Comparison of ENCODE assay signal across 8 mouse cellular contexts in genomic region chr5:115184726-115185125, GRCm38 (mm10). TPM values are rescaled to one million over a fixed set of nuclear protein-coding genes. Genes with fewer than 3 reads are reported as not detected.
DNase-seq lines count a peak whose midpoint lies in the region; ATAC-seq and TF ChIP-seq lines count a peak whose summit lies in the region.
"Had no signal": no experiment of that assay in that cellular context is flagged by ENCODE, and none has a peak within 500 bp of the region (broad histone marks: within the 10 kb centered on the region; RNA-seq: fewer than 3 reads in every experiment).

No protein-coding gene starts in this region.

- dilution Hi-C loops in CH12.LX (cut with MboI; ENCODE audit: extremely low pct_ligation_motif_present, extremely low pct_unique_long_range_greater_than_20kb, low sequenced_read_pairs) = no loop called here

- peak overlapping the region; percentile 8; the same call in 1 of the 2 replicates for H3K9ac ChIP-seq in CH12.LX (ENCODE audit: insufficient read depth, low read depth)
- H3K9ac ChIP-seq in limb, embryonic 13.5 days = no peak overlapping the region
- H3K9ac ChIP-seq: limb, embryonic 15.5 days had no signal

- DNase-seq in CH12.LX (ENCODE audit: extremely low read depth) = no peak
- DNase-seq in ES-CJ7 (ENCODE audit: low read depth, low spot score) = peak; percentile 80
- peak; percentile 54 for DNase-seq in embryonic facial prominence, embryonic 10.5 days (ENCODE audit: low spot score)
- DNase-seq in heart, postnatal 10 days = peak; percentile 71 to 84
- peak; percentile 69 for DNase-seq in right cerebral cortex, postnatal 4 days
- DNase-seq in natural killer cell, adult 2 months (ENCODE audit: low spot score in 2 of 2) = no peak

- in situ Hi-C loops in CH12.LX (cut with MboI; ENCODE audit: low pct_ligation_motif_present, low pct_unique_long_range_greater_than_20kb, low sequenced_read_pairs) = no loop called here

- no peak overlapping the region for H3K4me3 ChIP-seq in CH12.LX (replicated peaks in 1 of 3; ENCODE audit: low read depth in 2 of 3, low read length in 2 of 3, poor library complexity in 1 of 3)
- H3K4me3 ChIP-seq in embryonic facial prominence, embryonic 10.5 days = peak overlapping the region; percentile 32
- H3K4me3 ChIP-seq in limb, embryonic 13.5 days = no peak overlapping the region
- H3K4me3 ChIP-seq: limb, embryonic 15.5 days had no signal

- no peak for TF ChIP-seq CTCF in CH12.LX (conservative IDR thresholded peaks at IDR 0.05 in 1 of 2, IDR thresholded peaks at IDR 0.05 in 1 of 2; ENCODE audit: low read depth in 2 of 2, low read length in 2 of 2)

- no peak for TF ChIP-seq EP300 in CH12.LX (IDR thresholded peaks at IDR 0.05; ENCODE audit: low read length)

- H3K79me2 ChIP-seq in CH12.LX (replicated peaks; ENCODE audit: control insufficient read depth, extremely low read depth, insufficient read depth, poor library complexity, severe bottlenecking) = no peaks in the 10 kb centered on the region

- peaks cover 10 to 31% of the 10 kb centered on the region in 2 experiments for H3K4me1 ChIP-seq in CH12.LX (ENCODE audit: control insufficient read depth in 1 of 2, insufficient read depth in 2 of 2)
- peaks cover 61% of the 10 kb centered on the region for H3K4me1 ChIP-seq in embryonic facial prominence, embryonic 10.5 days
- H3K4me1 ChIP-seq in limb, embryonic 13.5 days = peaks cover 26% of the 10 kb centered on the region

- intact Hi-C loops in heart, postnatal 10 days (cut with DNase I) = loop anchor here (10.0 kb wide), 1 partner anchor 210 kb away; the partner anchor contains the start of gene Hnf1a

- H3K4me2 ChIP-seq in CH12.LX (ENCODE audit: insufficient read depth, low read depth, poor library complexity, severe bottlenecking) = peak overlapping the region; percentile 31
- H3K4me2 ChIP-seq in limb, embryonic 13.5 days (replicated peaks) = 0 out of 2 replicates have a peak overlapping the region, but pooled peaks have one; percentile 7
- H3K4me2 ChIP-seq: limb, embryonic 15.5 days had no signal

- H3K36me3 ChIP-seq in CH12.LX (replicated peaks in 1 of 2; ENCODE audit: control insufficient read depth in 1 of 2, insufficient read depth in 1 of 2, low read length in 1 of 2) = peaks cover 0 to 4% of the 10 kb centered on the region in 2 experiments
- no peaks in the 10 kb centered on the region for H3K36me3 ChIP-seq in embryonic facial prominence, embryonic 10.5 days (replicated peaks)
- no peaks in the 10 kb centered on the region for H3K36me3 ChIP-seq in limb, embryonic 13.5 days
- H3K36me3 ChIP-seq: limb, embryonic 15.5 days had no signal

- TF ChIP-seq POLR2A in CH12.LX (IDR thresholded peaks at IDR 0.05; ENCODE audit: low read depth, low read length) = no peak

- no peak for ATAC-seq in limb, embryonic 13.5 days (ENCODE audit: low FRiP score, low read depth)

- H3K27me3 ChIP-seq in CH12.LX (replicated peaks) = peaks cover 19% of the 10 kb centered on the region
- peaks cover 42% of the 10 kb centered on the region for H3K27me3 ChIP-seq in embryonic facial prominence, embryonic 10.5 days (replicated peaks; ENCODE audit: low read depth, poor library complexity, severe bottlenecking)
- peaks cover 31% of the 10 kb centered on the region for H3K27me3 ChIP-seq in limb, embryonic 13.5 days

- whole genome bisulfite sequencing in embryonic facial prominence, embryonic 10.5 days = 25% methylated on average over 15 of the region's 15 CpGs
- 35% methylated on average over 15 of the region's 15 CpGs for WGBS in limb, embryonic 13.5 days

- peaks cover 3% of the 10 kb centered on the region for H3K9me3 ChIP-seq in CH12.LX (replicated peaks; ENCODE audit: low read length)
- no peaks in the 10 kb centered on the region for H3K9me3 ChIP-seq in embryonic facial prominence, embryonic 10.5 days
- H3K9me3 ChIP-seq in limb, embryonic 13.5 days = no peaks in the 10 kb centered on the region
- H3K9me3 ChIP-seq: limb, embryonic 15.5 days had no signal

- no peak for TF ChIP-seq RAD21 in CH12.LX (IDR thresholded peaks at IDR 0.05; ENCODE audit: low read depth, low read length)

- no peak overlapping the region for H3K27ac ChIP-seq in CH12.LX (ENCODE audit: insufficient read depth, low read depth)
- no peak overlapping the region for H3K27ac ChIP-seq in embryonic facial prominence, embryonic 10.5 days (replicated peaks)
- no peak overlapping the region for H3K27ac ChIP-seq in limb, embryonic 13.5 days
- H3K27ac ChIP-seq: limb, embryonic 15.5 days had no signal

TF ChIP-seq in CH12.LX, 34 proteins besides CTCF, POLR2A, EP300 and RAD21:
- TF ChIP-seq MAX (IDR thresholded peaks at IDR 0.05; ENCODE audit: low read length) (0 out of 2 replicates have a peak, but pooled peaks have one; percentile 26), CHD2 (IDR thresholded peaks at IDR 0.05; ENCODE audit: low read length) (0 out of 2 replicates have a peak, but pooled peaks have one; percentile 14), USF1 (IDR thresholded peaks at IDR 0.05; ENCODE audit: low read depth, low read length) (peak; percentile 91), SIN3A (IDR thresholded peaks at IDR 0.05; ENCODE audit: low read length) (no peak), ELF1 (IDR thresholded peaks at IDR 0.05; ENCODE audit: low read depth, low read length) (0 out of 2 replicates have a peak, but pooled peaks have one; percentile 41), SMC3 (IDR thresholded peaks at IDR 0.05; ENCODE audit: low read depth, low read length) (no peak), USF2 (conservative IDR thresholded peaks at IDR 0.05; ENCODE audit: low read depth, low read length) (peak; percentile 87), TBP (conservative IDR thresholded peaks at IDR 0.05; ENCODE audit: low read depth, low read length) (no peak)

RNA-seq across cellular contexts. Expression of gene Cabp1, which starts 9.5 kb away (rescaled TPM):
- total RNA-seq in CH12.LX (2012; rRNA removed) (0.71 and 1.7 TPM in 2 replicates), CH12.LX (2014; rRNA removed) (0.38 and 0.59 TPM in 2 replicates)
- 1.7 and 1.8 TPM in 2 replicates for polyA plus RNA-seq in CH12.LX (2012; ENCODE audit: insufficient read length, low read depth)
- 1.3 and 1.4 TPM in 2 replicates for polyA plus RNA-seq in embryonic facial prominence, embryonic 10.5 days (2016; fragmentation: Nextera tagmentation; extraction: Ambion mirVana)
- total RNA-seq in heart, postnatal 10 days (2021) = 1 to 10 TPM; 6.4 to 6.6 TPM
- polyA plus RNA-seq in limb, embryonic 13.5 days (2015; fragmentation: Nextera tagmentation; extraction: Ambion mirVana) = 0.75 and 0.91 TPM in 2 replicates

RNA-seq across cellular contexts. Expression of gene Mlec, which starts 26.7 kb away (rescaled TPM):
- total RNA-seq in CH12.LX (2012; rRNA removed) = 128 and 144 TPM in 2 replicates
- total RNA-seq in CH12.LX (2014; rRNA removed) = 91.6 and 101 TPM in 2 replicates
- polyA plus RNA-seq in CH12.LX (2012; ENCODE audit: insufficient read length, low read depth) = 143 and 164 TPM in 2 replicates
- polyA plus RNA-seq in embryonic facial prominence, embryonic 10.5 days (2016; fragmentation: Nextera tagmentation; extraction: Ambion mirVana) = 73.6 and 80.6 TPM in 2 replicates
- 10 to 100 TPM; 72.9 to 85.0 TPM for total RNA-seq in heart, postnatal 10 days (2021)
- polyA plus RNA-seq in limb, embryonic 13.5 days (2015; fragmentation: Nextera tagmentation; extraction: Ambion mirVana) = 66.1 and 78.1 TPM in 2 replicates

RNA-seq across cellular contexts. Expression of gene Unc119b, which starts 50.0 kb away (rescaled TPM):
- total RNA-seq in CH12.LX (2012; rRNA removed) = 21.7 and 22.6 TPM in 2 replicates
- 11.9 and 13.3 TPM in 2 replicates for total RNA-seq in CH12.LX (2014; rRNA removed)
- 17.7 and 18.4 TPM in 2 replicates for polyA plus RNA-seq in CH12.LX (2012; ENCODE audit: insufficient read length, low read depth)
- 63.5 and 68.7 TPM in 2 replicates for polyA plus RNA-seq in embryonic facial prominence, embryonic 10.5 days (2016; fragmentation: Nextera tagmentation; extraction: Ambion mirVana)
- total RNA-seq in heart, postnatal 10 days (2021) = 10 to 100 TPM; 23.8 TPM
- 45.5 and 47.1 TPM in 2 replicates for polyA plus RNA-seq in limb, embryonic 13.5 days (2015; fragmentation: Nextera tagmentation; extraction: Ambion mirVana)

RNA-seq across cellular contexts. Expression of gene Pop5, which starts 50.9 kb away (rescaled TPM):
- 236 and 301 TPM in 2 replicates for total RNA-seq in CH12.LX (2012; rRNA removed)
- 156 and 161 TPM in 2 replicates for total RNA-seq in CH12.LX (2014; rRNA removed)
- 127 and 163 TPM in 2 replicates for polyA plus RNA-seq in CH12.LX (2012; ENCODE audit: insufficient read length, low read depth)
- 114 and 122 TPM in 2 replicates for polyA plus RNA-seq in embryonic facial prominence, embryonic 10.5 days (2016; fragmentation: Nextera tagmentation; extraction: Ambion mirVana)
- total RNA-seq in heart, postnatal 10 days (2021) = 10 to 100 TPM; 28.9 to 30.8 TPM
- polyA plus RNA-seq in limb, embryonic 13.5 days (2015; fragmentation: Nextera tagmentation; extraction: Ambion mirVana) = 83.6 and 93.9 TPM in 2 replicates

Comparison
In these comparisons a context has a peak if more than half of its experiments do, and no peak if none do; other contexts are left out.
1. DNase-seq: peak in ES-CJ7 (single experiment), embryonic facial prominence, embryonic 10.5 days (single experiment), heart, postnatal 10 days (2 of 2) and right cerebral cortex, postnatal 4 days (single experiment); none in CH12.LX (single experiment) and natural killer cell, adult 2 months (0 of 2).